Mouse (Mus musculus): ENCODE results near the gene Gm20696. TPM values are rescaled to one million over a fixed set of nuclear protein-coding genes. Genes with fewer than 3 reads are reported as not detected.
A peak's percentile ranks its signal among the peaks of the same experiment; 100 is the strongest.

The Gm20696 gene
- polyA plus RNA-seq, 1 experiment from 2014 or later = 2.3 TPM

DNA sequence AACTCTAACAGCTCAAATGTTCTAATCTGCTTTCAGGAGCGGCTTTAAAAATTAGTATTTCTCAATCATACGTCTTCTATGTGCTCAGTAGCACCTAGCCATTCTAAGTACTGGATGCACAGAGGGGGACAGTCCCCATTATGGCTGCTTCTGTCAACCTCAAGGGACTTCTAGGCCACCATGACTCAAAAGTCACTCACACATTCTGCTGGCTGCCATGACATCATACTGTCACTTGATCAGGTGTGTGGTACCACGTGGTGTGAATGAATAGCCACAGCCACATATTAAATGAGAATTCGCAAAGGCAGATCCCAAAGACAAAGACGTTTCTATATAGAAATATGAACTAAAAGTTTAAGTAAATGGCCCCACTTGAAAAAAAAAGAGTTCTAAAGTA lies 391.9 kb downstream of the Gm20696 start:
- H3K36me3 ChIP-seq (ENCODE audit: control insufficient read depth, insufficient read depth) = no peaks in the 10 kb centered on the region
- 80% methylated on average over 5 of the region's 5 CpGs for WGBS
- H3K9ac ChIP-seq (ENCODE audit: low read length) = no peak overlapping the region
- no peak overlapping the region for H3K4me3 ChIP-seq (ENCODE audit: low read length)
- H3K27ac ChIP-seq (ENCODE audit: low read length) = no peak overlapping the region
- ATAC-seq (replicated peaks; ENCODE audit: extremely low read depth, insufficient read depth, low FRiP score) = no peak
- no peak overlapping the region for H3K4me2 ChIP-seq (ENCODE audit: low read depth, low read length)
- H3K4me1 ChIP-seq (ENCODE audit: control insufficient read depth, insufficient read depth, low read length) = 0 out of 2 replicates have a peak, but pooled peaks cover 2% of the 10 kb centered on the region
- no peaks in the 10 kb centered on the region for H3K9me3 ChIP-seq (replicated peaks; ENCODE audit: control insufficient read depth, low read length)
- H3K27me3 ChIP-seq (ENCODE audit: control insufficient read depth, insufficient read depth, low read length) = no peaks in the 10 kb centered on the region

DNA sequence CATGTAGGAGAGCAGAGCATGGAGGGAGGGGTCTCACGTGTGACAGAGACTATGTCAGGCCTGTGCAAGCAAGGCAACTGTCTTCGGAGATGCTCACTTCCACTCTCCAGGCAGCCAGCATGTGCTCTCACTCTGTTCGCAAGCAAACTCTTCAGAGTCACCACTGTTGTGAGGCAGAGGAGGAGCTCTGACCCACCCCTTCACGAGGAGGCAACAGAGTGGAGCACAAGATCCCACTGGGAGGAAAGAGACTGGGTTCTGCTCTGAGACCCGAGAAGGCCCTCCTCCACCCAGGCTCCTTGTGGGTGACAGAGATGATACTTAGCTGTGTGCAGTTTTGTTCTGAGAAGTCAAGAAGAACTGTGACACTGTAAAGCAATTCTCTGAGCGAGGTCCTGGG lies 392.4 kb downstream of the Gm20696 start:
- H3K27ac ChIP-seq (ENCODE audit: low read length) = no peak overlapping the region
- H3K36me3 ChIP-seq (ENCODE audit: control insufficient read depth, insufficient read depth) = no peaks in the 10 kb centered on the region
- H3K9ac ChIP-seq (ENCODE audit: low read length) = no peak overlapping the region
- H3K4me2 ChIP-seq (ENCODE audit: low read depth, low read length) = no peak overlapping the region
- no peaks in the 10 kb centered on the region for H3K27me3 ChIP-seq (ENCODE audit: control insufficient read depth, insufficient read depth, low read length)
- no peaks in the 10 kb centered on the region for H3K9me3 ChIP-seq (replicated peaks; ENCODE audit: control insufficient read depth, low read length)
- ATAC-seq (replicated peaks; ENCODE audit: extremely low read depth, insufficient read depth, low FRiP score) = no peak
- 0 out of 2 replicates have a peak, but pooled peaks cover 2% of the 10 kb centered on the region for H3K4me1 ChIP-seq (ENCODE audit: control insufficient read depth, insufficient read depth, low read length)
- 67% methylated on average over 6 of the region's 6 CpGs for WGBS
- no peak overlapping the region for H3K4me3 ChIP-seq (ENCODE audit: low read length)

DNA sequence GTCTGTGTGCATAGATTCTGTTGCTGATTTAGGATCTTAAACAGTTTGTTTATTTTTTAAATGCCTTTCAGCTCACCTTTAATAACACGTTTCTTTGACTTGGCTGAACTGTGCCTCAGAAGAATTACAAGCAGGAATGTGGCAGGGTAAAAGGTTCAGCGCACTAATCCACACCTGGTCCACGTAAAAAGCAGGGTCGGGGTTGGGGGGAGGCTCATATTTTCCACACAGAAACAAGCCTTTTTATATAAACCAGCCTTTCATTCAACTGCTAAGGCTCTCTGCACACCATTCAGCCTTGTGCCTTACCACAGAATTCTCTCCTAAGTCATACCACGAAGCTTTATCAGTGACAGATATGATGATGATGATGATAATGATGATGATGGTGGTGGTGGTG lies 393.4 kb downstream of the Gm20696 start:
- no peaks in the 10 kb centered on the region for H3K36me3 ChIP-seq (ENCODE audit: control insufficient read depth, insufficient read depth)
- H3K9me3 ChIP-seq (replicated peaks; ENCODE audit: control insufficient read depth, low read length) = no peaks in the 10 kb centered on the region
- H3K27me3 ChIP-seq (ENCODE audit: control insufficient read depth, insufficient read depth, low read length) = no peaks in the 10 kb centered on the region
- WGBS = 77% methylated on average over 5 of the region's 5 CpGs
- no peak overlapping the region for H3K4me3 ChIP-seq (ENCODE audit: low read length)
- H3K9ac ChIP-seq (ENCODE audit: low read length) = no peak overlapping the region
- no peak overlapping the region for H3K4me2 ChIP-seq (ENCODE audit: low read depth, low read length)
- no peak overlapping the region for H3K27ac ChIP-seq (ENCODE audit: low read length)
- ATAC-seq (replicated peaks; ENCODE audit: extremely low read depth, insufficient read depth, low FRiP score) = no peak
- H3K4me1 ChIP-seq (ENCODE audit: control insufficient read depth, insufficient read depth, low read length) = peaks cover 3% of the 10 kb centered on the region; the same call in 1 of the 2 replicates

DNA sequence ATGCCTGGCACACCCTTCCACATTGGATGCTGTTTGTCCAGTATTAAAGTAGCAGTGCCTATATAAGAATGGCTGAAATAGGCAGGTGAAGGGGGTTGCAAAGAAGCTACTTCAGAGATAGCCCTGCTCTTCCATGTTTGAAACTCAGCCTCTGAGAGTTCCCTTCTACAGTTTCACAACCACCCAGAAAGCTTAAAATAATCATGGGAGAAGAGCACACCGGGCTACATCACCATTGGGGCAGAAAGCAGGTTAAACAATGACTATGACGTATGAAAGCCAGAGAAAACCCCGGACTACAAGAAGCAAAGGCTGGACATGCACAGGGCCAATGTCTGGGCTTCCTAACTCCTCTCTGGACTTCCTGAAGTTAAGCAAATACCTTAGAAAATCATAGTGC lies 394.4 kb downstream of the Gm20696 start:
- Histone ChIP-seq H3K9ac (ENCODE audit: low read length) (no peak overlapping the region), H3K27me3 (ENCODE audit: control insufficient read depth, insufficient read depth, low read length) (no peaks in the 10 kb centered on the region), H3K36me3 (ENCODE audit: control insufficient read depth, insufficient read depth) (no peaks in the 10 kb centered on the region), H3K4me2 (ENCODE audit: low read depth, low read length) (no peak overlapping the region), H3K4me1 (ENCODE audit: control insufficient read depth, insufficient read depth, low read length) (peaks cover 6% of the 10 kb centered on the region; the same call in 1 of the 2 replicates), H3K27ac (ENCODE audit: low read length) (no peak overlapping the region), H3K4me3 (ENCODE audit: low read length) (no peak overlapping the region), H3K9me3 (replicated peaks; ENCODE audit: control insufficient read depth, low read length) (no peaks in the 10 kb centered on the region)
- WGBS = 83% methylated on average over 3 of the region's 3 CpGs
- no peak for ATAC-seq (replicated peaks; ENCODE audit: extremely low read depth, insufficient read depth, low FRiP score)

DNA sequence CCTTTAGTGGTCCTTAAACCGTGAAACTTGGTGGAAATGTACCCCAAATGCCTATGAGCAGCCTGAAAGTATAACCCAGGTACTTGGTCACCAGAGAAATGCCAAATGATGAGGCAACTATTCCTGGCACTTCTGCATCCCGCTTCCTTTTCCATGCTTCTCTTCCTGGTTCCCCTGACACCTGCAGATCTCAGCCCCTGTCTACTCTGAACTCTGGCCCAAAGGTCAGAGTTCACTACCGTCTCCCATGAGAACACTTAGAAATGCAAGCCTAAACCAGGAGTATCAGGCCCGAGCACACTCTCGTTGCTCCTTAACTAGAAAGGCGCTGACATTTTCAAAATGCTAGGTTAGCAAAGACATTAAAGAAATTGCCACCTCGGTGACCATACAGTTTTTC lies 394.9 kb downstream of the Gm20696 start:
- Histone ChIP-seq H3K4me2 (ENCODE audit: low read depth, low read length) (no peak overlapping the region), H3K9me3 (replicated peaks; ENCODE audit: control insufficient read depth, low read length) (no peaks in the 10 kb centered on the region), H3K36me3 (ENCODE audit: control insufficient read depth, insufficient read depth) (no peaks in the 10 kb centered on the region), H3K4me1 (ENCODE audit: control insufficient read depth, insufficient read depth, low read length) (peaks cover 7% of the 10 kb centered on the region), H3K4me3 (ENCODE audit: low read length) (no peak overlapping the region), H3K9ac (ENCODE audit: low read length) (no peak overlapping the region), H3K27ac (ENCODE audit: low read length) (no peak overlapping the region), H3K27me3 (ENCODE audit: control insufficient read depth, insufficient read depth, low read length) (no peaks in the 10 kb centered on the region)
- WGBS = 78% methylated on average over 7 of the region's 7 CpGs
- ATAC-seq (replicated peaks; ENCODE audit: extremely low read depth, insufficient read depth, low FRiP score) = no peak

DNA sequence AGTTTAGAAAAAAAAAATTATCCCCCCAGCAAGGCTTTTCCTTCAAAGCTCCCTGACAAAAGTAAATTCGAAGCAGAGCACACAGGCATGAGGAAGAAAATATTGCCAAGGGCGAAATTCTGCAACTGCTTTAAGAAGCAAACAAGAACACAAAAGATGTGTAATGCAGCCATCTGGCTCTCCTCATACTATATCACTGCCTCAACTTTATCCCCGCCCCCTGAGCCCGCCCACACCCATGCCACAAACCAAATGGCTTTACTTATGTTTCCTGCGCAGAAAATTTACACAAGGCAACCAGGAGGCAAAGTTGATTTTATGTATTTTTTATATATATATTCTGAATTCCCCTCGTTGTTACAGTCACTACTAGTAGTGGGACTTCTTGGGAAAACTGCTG lies 396.7 kb downstream of the Gm20696 start:
- no peak for ATAC-seq (replicated peaks; ENCODE audit: extremely low read depth, insufficient read depth, low FRiP score)
- Histone ChIP-seq H3K4me2 (ENCODE audit: low read depth, low read length) (no peak overlapping the region), H3K36me3 (ENCODE audit: control insufficient read depth, insufficient read depth) (no peaks in the 10 kb centered on the region), H3K27ac (ENCODE audit: low read length) (no peak overlapping the region), H3K9me3 (replicated peaks; ENCODE audit: control insufficient read depth, low read length) (no peaks in the 10 kb centered on the region), H3K9ac (ENCODE audit: low read length) (no peak overlapping the region), H3K27me3 (ENCODE audit: control insufficient read depth, insufficient read depth, low read length) (no peaks in the 10 kb centered on the region), H3K4me1 (ENCODE audit: control insufficient read depth, insufficient read depth, low read length) (peaks cover 21% of the 10 kb centered on the region), H3K4me3 (ENCODE audit: low read length) (no peak overlapping the region)
- WGBS = 74% methylated on average over 6 of the region's 6 CpGs

DNA sequence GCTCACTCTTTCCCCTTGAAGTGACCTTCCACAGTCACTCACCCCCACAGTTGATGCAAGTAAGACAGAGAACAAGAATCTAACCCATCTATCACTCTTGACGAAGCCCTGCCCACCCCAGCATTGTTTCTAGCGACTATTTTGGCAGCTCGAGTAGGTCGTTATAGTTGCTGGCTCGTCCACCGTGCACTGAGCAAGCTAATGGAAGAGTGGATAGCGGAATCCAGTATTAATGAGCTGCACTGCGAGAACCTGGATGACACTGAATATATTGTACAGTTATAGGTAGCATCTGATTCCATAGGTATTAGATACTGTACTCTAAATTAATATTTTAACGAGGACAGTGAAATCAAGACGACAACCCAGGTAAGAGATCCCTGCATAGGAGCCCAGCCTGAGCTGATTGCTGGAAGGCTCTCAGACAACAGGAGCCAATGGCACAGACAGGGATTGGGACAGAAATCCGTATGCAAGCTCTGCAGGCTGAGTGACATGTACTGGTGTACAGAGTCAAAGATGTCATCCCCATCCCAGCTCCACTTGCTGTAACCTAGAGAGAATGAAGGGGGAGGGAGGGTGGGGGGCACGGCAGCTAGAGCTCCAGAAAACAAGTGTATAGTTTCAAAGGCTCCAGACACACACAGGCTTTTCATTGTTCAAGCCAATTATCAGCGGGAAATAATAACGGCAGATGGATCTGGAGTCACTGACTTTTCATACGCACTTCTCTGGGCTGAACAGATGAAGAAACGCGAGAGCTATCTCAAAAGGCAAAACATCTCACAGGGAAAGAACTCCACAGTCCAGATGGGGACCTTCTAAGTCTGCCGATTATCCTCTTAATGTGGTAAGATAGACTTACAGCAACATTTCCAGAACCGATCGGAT lies 398.2 kb downstream of the Gm20696 start:
- no peak overlapping the region for H3K4me2 ChIP-seq (ENCODE audit: low read depth, low read length)
- H3K36me3 ChIP-seq (ENCODE audit: control insufficient read depth, insufficient read depth) = no peaks in the 10 kb centered on the region
- no peak overlapping the region for H3K9ac ChIP-seq (ENCODE audit: low read length)
- H3K27ac ChIP-seq (ENCODE audit: low read length) = no peak overlapping the region
- peaks cover 35% of the 10 kb centered on the region for H3K4me1 ChIP-seq (ENCODE audit: control insufficient read depth, insufficient read depth, low read length)
- no peaks in the 10 kb centered on the region for H3K27me3 ChIP-seq (ENCODE audit: control insufficient read depth, insufficient read depth, low read length)
- H3K4me3 ChIP-seq (ENCODE audit: low read length) = no peak overlapping the region
- 64% methylated on average over 20 of the region's 20 CpGs for WGBS
- no peaks in the 10 kb centered on the region for H3K9me3 ChIP-seq (replicated peaks; ENCODE audit: control insufficient read depth, low read length)
- no peak for ATAC-seq (replicated peaks; ENCODE audit: extremely low read depth, insufficient read depth, low FRiP score)

DNA sequence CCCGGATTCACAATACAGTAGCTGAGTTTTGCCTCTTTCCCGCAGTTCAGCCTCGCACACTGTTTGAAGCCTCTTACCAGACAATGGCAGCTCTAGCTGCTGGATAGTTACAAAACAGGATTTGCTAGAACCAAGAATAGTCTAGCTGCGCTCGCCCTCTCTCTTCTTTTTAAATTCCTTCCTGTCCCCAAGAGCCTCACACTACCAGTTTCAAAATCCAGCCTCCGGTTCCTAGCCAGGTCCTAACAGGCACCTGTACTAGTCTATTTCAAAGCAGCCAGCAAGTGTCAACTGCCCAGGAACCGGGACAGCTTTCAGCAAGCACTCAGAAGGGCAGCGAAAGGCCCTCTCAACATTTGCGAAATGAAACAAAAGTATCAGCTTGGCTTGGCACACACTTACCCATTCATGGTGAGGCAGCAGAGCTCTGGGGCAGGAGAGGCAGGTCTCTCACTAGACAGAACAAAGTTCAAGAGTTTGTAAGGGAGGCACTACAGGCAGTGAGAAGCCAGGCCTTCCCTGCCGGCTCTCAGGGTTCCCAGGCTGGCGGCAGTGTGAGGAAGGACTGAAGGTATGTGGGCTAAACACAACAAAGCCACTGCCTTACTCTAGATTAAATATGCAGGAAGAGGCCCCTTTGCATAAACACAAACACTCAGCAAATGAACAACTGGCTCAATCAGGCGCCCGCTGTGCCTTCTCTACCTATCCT lies 400.5 kb downstream of the Gm20696 start:
- peak overlapping the region; percentile 39 for H3K4me3 ChIP-seq (ENCODE audit: low read length)
- WGBS = 19% methylated on average over 13 of the region's 13 CpGs
- no peaks in the 10 kb centered on the region for H3K36me3 ChIP-seq (ENCODE audit: control insufficient read depth, insufficient read depth)
- no peaks in the 10 kb centered on the region for H3K9me3 ChIP-seq (replicated peaks; ENCODE audit: control insufficient read depth, low read length)
- no peaks in the 10 kb centered on the region for H3K27me3 ChIP-seq (ENCODE audit: control insufficient read depth, insufficient read depth, low read length)
- H3K27ac ChIP-seq (ENCODE audit: low read length) = peak overlapping the region; percentile 88
- peak; percentile 45; the same call in 1 of the 2 replicates for ATAC-seq (replicated peaks; ENCODE audit: extremely low read depth, insufficient read depth, low FRiP score)
- H3K9ac ChIP-seq (ENCODE audit: low read length) = peak overlapping the region; percentile 70
- H3K4me2 ChIP-seq (ENCODE audit: low read depth, low read length) = peak overlapping the region; percentile 62
- H3K4me1 ChIP-seq (ENCODE audit: control insufficient read depth, insufficient read depth, low read length) = peaks cover 56% of the 10 kb centered on the region

DNA sequence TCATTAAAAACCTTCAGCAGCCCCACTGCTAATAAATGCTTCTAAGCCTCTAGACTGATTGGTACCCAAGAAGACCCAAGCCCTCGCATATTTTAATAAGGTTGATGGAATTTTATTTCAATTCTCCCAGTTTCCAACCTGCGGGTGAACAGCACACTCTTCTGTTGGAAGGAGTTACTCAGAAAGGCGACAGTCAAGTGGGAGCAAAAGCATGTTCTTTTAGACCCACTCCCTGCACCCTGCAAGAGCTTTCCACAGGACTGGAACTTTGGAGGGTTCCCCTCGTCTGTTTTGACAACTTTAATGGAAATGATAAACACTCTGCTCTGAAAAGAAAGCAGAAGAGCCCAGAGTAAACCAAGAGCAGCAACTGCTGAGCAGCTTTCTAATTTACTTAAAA lies 401.4 kb downstream of the Gm20696 start:
- WGBS = 36% methylated on average over 4 of the region's 4 CpGs
- Histone ChIP-seq H3K4me2 (ENCODE audit: low read depth, low read length) (peak overlapping the region; percentile 62), H3K4me3 (ENCODE audit: low read length) (peak overlapping the region; percentile 39), H3K4me1 (ENCODE audit: control insufficient read depth, insufficient read depth, low read length) (peaks cover 65% of the 10 kb centered on the region), H3K27me3 (ENCODE audit: control insufficient read depth, insufficient read depth, low read length) (no peaks in the 10 kb centered on the region), H3K9ac (ENCODE audit: low read length) (peak overlapping the region; percentile 70), H3K27ac (ENCODE audit: low read length) (peak overlapping the region; percentile 88), H3K9me3 (replicated peaks; ENCODE audit: control insufficient read depth, low read length) (no peaks in the 10 kb centered on the region), H3K36me3 (ENCODE audit: control insufficient read depth, insufficient read depth) (no peaks in the 10 kb centered on the region)
- no peak for ATAC-seq (replicated peaks; ENCODE audit: extremely low read depth, insufficient read depth, low FRiP score)

Measured in heart, embryonic 16.5 days (tissue).